In the genomic region with DNA sequence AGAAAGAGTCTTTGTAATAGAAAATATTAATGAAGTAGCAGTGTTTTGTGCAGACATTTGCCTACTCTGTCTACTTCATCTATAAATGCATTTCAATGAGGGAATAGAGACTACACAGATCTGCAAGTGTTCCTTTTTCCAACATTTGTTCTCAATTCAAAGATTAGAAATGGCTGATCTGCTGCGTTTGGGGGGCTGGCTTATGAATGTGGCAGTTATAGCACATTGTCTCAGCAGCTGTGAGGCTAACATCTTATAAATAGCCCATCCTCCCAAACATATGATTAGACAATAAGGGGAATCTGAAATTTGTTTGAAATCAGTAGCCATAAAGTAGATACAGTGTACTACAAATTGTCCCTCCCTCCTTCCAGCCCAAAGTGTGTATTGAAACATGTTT, we compare ENCODE assay signal across 26 mouse cellular contexts.
"Had no signal": no experiment of that assay in that cellular context is flagged by ENCODE, and none has a peak within 500 bp of the region (broad histone marks: within the 10 kb centered on the region; RNA-seq: fewer than 3 reads in every experiment).

No protein-coding gene starts in this region.

- H3K36me3 ChIP-seq: heart, embryonic 10.5 days; heart, embryonic 12.5 days; hindbrain, embryonic 10.5 days; hindbrain, embryonic 12.5 days; intestine, embryonic 15.5 days; limb, embryonic 13.5 days; limb, embryonic 15.5 days; liver, embryonic 12.5 days had no signal

- H3K27me3 ChIP-seq: heart, embryonic 12.5 days; hindbrain, embryonic 12.5 days; intestine, embryonic 15.5 days; limb, embryonic 13.5 days; limb, embryonic 15.5 days; liver, embryonic 12.5 days had no signal

- H3K4me2 ChIP-seq: heart, embryonic 12.5 days; hindbrain, embryonic 12.5 days; hindbrain, embryonic 14.5 days; intestine, embryonic 15.5 days; limb, embryonic 13.5 days; limb, embryonic 15.5 days; liver, embryonic 12.5 days had no signal

- H3K9ac ChIP-seq: heart, embryonic 12.5 days; hindbrain, embryonic 12.5 days; hindbrain, embryonic 14.5 days; intestine, embryonic 15.5 days; limb, embryonic 13.5 days; limb, embryonic 15.5 days; liver, embryonic 12.5 days; liver, embryonic 14.5 days had no signal

- H3K9me3 ChIP-seq: heart, embryonic 10.5 days; heart, embryonic 12.5 days; hindbrain, embryonic 10.5 days; hindbrain, embryonic 12.5 days; intestine, embryonic 15.5 days; limb, embryonic 13.5 days; limb, embryonic 15.5 days; liver, embryonic 12.5 days had no signal

- H3K4me3 ChIP-seq: gastrocnemius, adult 2 months; heart, embryonic 10.5 days; heart, embryonic 12.5 days; hindbrain, embryonic 10.5 days; hindbrain, embryonic 12.5 days; intestine, embryonic 15.5 days; left cerebral cortex, adult 2 months; limb, embryonic 13.5 days; limb, embryonic 15.5 days; liver, embryonic 12.5 days had no signal

- H3K4me1 ChIP-seq: heart, embryonic 10.5 days; heart, embryonic 12.5 days; hindbrain, embryonic 10.5 days; hindbrain, embryonic 12.5 days; intestine, embryonic 15.5 days; limb, embryonic 13.5 days; limb, embryonic 15.5 days; liver, embryonic 12.5 days had no signal

- ATAC-seq: hindbrain, embryonic 16.5 days; inflammation-experienced regulatory T-cells, adult 6 months; intestine, embryonic 15.5 days; intestine, postnatal 0 days; liver, embryonic 12.5 days had no signal

- DNase-seq: gastrocnemius, adult 2 months; gastrocnemius, postnatal 10 days; gastrocnemius, postnatal 25 days; heart, adult 18-20 months; heart, postnatal 10 days; heart, postnatal 4 days; kidney, adult 18-20 months; kidney, adult 8-10 months; kidney, postnatal 10 days; kidney, postnatal 25 days; kidney, postnatal 4 days; left cerebral cortex, postnatal 4 days had no signal

- H3K27ac ChIP-seq: gastrocnemius, adult 2 months; heart, embryonic 10.5 days; hindbrain, embryonic 10.5 days; hindbrain, embryonic 12.5 days; hindbrain, embryonic 14.5 days; intestine, embryonic 15.5 days; left cerebral cortex, adult 2 months; limb, embryonic 13.5 days; limb, embryonic 15.5 days; liver, embryonic 12.5 days; liver, embryonic 14.5 days had no signal
